Mouse (Mus musculus) limb, embryonic 14.5 days (tissue): Measurements from ENCODE around the gene Evi5. TPM values are rescaled to one million over a fixed set of nuclear protein-coding genes. Genes with fewer than 3 reads are reported as not detected.
A peak's percentile ranks its signal among the peaks of the same experiment; 100 is the strongest.

Experiments
- ATAC-seq: fragments of 200-750 bp; cut with Nextera tagmentation; 2 replicates; pipeline ENCODE4 v1.8.0; 2017; ENCODE audit warnings: low read depth, moderate number of reproducible peaks, moderate TSS enrichment; ENCODE audit not compliant: low FRiP score
- DNase-seq: peaks from one replicate; pipeline ENCODE4 v3.0.0-alpha.2; 2015; ENCODE audit warnings: low spot score
- H3K27ac ChIP-seq: fragments of 300-500 bp; sonication (generic); replicated peaks from 2 replicates; pipeline ENCODE4 v1.5.1; 2014; ENCODE audit warnings: low read depth, mild to moderate bottlenecking, low read length, moderate library complexity, mixed read lengths
- H3K27me3 ChIP-seq: fragments of 300-500 bp; sonication (generic); 2 replicates; pipeline ENCODE4 v1.6.1; 2014; ENCODE audit warnings: low read length, mixed read lengths; ENCODE audit not compliant: control insufficient read depth, insufficient read depth
- H3K36me3 ChIP-seq: fragments of 300-500 bp; sonication (generic); 2 replicates; pipeline ENCODE4 v1.6.1; 2014; ENCODE audit warnings: mild to moderate bottlenecking, low read length, moderate library complexity, mixed read lengths; ENCODE audit not compliant: control insufficient read depth, insufficient read depth
- H3K4me1 ChIP-seq: fragments of 300-500 bp; sonication (generic); 2 replicates; pipeline ENCODE4 v1.6.1; 2014; ENCODE audit warnings: antibody characterized with exemption, low read length, mixed read lengths; ENCODE audit not compliant: control insufficient read depth, insufficient read depth
- H3K4me2 ChIP-seq: fragments of 300-500 bp; sonication (generic); replicated peaks from 2 replicates; pipeline ENCODE4 v1.6.1; 2014; ENCODE audit warnings: low read depth, mild to moderate bottlenecking, low read length, moderate library complexity; ENCODE audit not compliant: severe bottlenecking
- H3K4me3 ChIP-seq: fragments of 300-500 bp; sonication (generic); replicated peaks from 2 replicates; pipeline ENCODE4 v1.5.1; 2014; ENCODE audit warnings: low read length
- H3K9ac ChIP-seq: fragments of 300-500 bp; sonication (generic); 2 replicates; pipeline ENCODE4 v1.6.1; 2014; ENCODE audit warnings: mild to moderate bottlenecking, low read depth, low read length, moderate library complexity; ENCODE audit not compliant: severe bottlenecking
- H3K9me3 ChIP-seq: fragments of 300-500 bp; sonication (generic); 2 replicates; pipeline ENCODE4 v1.6.1; 2016; ENCODE audit warnings: low read length; ENCODE audit not compliant: control insufficient read depth
- POLR2A ChIP-seq: fragments of 200-500 bp; IDR thresholded peaks from 2 replicates; pipeline ENCODE4 v1.8.0; 2012; ENCODE audit warnings: inconsistent platforms, mild to moderate bottlenecking, moderate library complexity, borderline replicate concordance; ENCODE audit not compliant: insufficient read depth, insufficient read length; ENCODE audit errors: extremely low read depth
- WGBS: fragments of 180-500 bp; shearing (Covaris S2); extraction: QIAGEN DNeasy Blood & Tissue Kit; methylation state at CpG from one replicate; pipeline ENCODE4 v1.1.7; 2014; 5-methylcytosine and 5-hydroxymethylcytosine counted together
- polyA plus RNA-seq, 2 experiments: library from polyadenylated mRNA; depleted of rRNA in 1 of 2; stranded (reverse) in 1 of 2; unstranded in 1 of 2; fragments of >200 nt; fragmentation: Nextera tagmentation in 1 of 2; extraction: Ambion mirVana in 1 of 2; gene quantifications; 2 replicates each; pipeline versions ENCODE4 v1.2.1 to v1.2.3; 2012 to 2014

Gene Evi5
- polyA plus RNA-seq, 2 experiments, result 31.2 to 60.2 TPM

GRCm38 (mm10) chr5:107736171-107736570, 138.7 kb downstream of the Evi5 start:
- WGBS, result 80% methylated on average over 5 of the region's 5 CpGs
- no peak overlapping the region for H3K9ac ChIP-seq
- no peaks in the 10 kb centered on the region for H3K9me3 ChIP-seq
- no peak overlapping the region for H3K4me3 ChIP-seq
- no peaks in the 10 kb centered on the region for H3K27me3 ChIP-seq
- H3K4me1 ChIP-seq, result no peaks in the 10 kb centered on the region
- ATAC-seq, result no peak
- no peak for TF ChIP-seq POLR2A
- H3K36me3 ChIP-seq, result no peaks in the 10 kb centered on the region
- no peak overlapping the region for H3K4me2 ChIP-seq
- no peak overlapping the region for H3K27ac ChIP-seq
- DNase-seq, result no peak

DNA sequence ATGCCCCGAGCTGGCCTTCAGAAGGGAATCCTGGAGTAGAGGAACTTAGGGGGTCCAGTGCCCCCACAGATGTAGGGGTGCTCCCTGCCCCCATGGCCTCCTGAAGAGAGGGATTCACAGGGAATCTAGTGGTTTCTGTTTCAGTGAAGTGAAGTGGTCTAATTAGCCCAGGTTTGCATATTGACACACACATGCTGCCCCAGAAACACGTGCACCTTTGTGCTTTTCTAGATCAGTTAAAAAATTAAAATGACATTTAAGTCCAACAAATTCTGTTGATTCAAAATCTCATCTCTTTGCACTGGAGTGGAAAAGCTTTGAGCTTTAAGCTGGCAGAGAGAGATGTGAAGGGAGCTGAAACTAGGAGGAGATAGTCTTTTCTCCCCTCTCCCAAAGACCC, 143.1 kb downstream of the Evi5 start:
- no peaks in the 10 kb centered on the region for H3K9me3 ChIP-seq
- H3K27ac ChIP-seq, result no peak overlapping the region
- TF ChIP-seq POLR2A, result no peak
- 0 out of 2 replicates have a peak, but pooled peaks cover 1% of the 10 kb centered on the region for H3K4me1 ChIP-seq
- no peak overlapping the region for H3K9ac ChIP-seq
- ATAC-seq, result no peak
- no peak for DNase-seq
- WGBS, result 17% methylated on average over 2 of the region's 2 CpGs
- H3K4me3 ChIP-seq, result no peak overlapping the region
- peaks cover 25% of the 10 kb centered on the region for H3K27me3 ChIP-seq
- no peak overlapping the region for H3K4me2 ChIP-seq
- H3K36me3 ChIP-seq, result no peaks in the 10 kb centered on the region

- 55% methylated on average over 3 of the region's 3 CpGs for WGBS
- no peak for TF ChIP-seq POLR2A
These were observed 143.5 kb downstream of the Evi5 start for GRCm38 (mm10) chr5:107731408-107731807.

DNA sequence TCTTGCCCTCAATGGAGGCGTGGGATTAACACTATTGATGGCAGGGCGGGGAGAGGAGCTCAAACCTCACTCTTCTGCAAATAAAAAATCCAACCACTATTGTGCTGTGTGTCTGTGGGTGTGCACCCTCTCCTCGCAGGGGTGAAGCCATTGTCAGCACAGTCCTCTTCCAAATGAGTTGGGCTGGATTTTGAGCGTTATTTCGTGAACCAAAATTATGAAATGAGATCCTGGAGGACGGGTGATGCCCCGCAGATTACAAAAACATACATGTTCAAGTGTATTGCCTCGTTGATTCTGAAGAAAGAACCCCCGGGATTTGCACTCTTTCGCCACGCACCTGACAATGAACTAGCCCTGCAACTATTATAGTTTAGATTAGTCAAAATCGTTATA, 147.9 kb downstream of the Evi5 start:
- Histone ChIP-seq H3K4me3 (peak overlapping the region; percentile 19), H3K4me1 (peaks cover 31% of the 10 kb centered on the region; the same call in 1 of the 2 replicates), H3K9ac (no peak overlapping the region), H3K27me3 (peaks cover 74% of the 10 kb centered on the region), H3K4me2 (peak overlapping the region; percentile 43), H3K36me3 (no peaks in the 10 kb centered on the region), H3K27ac (no peak overlapping the region), H3K9me3 (no peaks in the 10 kb centered on the region)
- TF ChIP-seq POLR2A, result no peak
- no peak for DNase-seq
- WGBS, result 20% methylated on average over 12 of the region's 12 CpGs
- ATAC-seq, result no peak

More at GRCm38 (mm10) chr5:107731408-107731807, 143.5 kb downstream of the Evi5 start:
- Histone ChIP-seq H3K27me3 (peaks cover 30% of the 10 kb centered on the region), H3K4me3 (no peak overlapping the region), H3K4me1 (peaks cover 5% of the 10 kb centered on the region; the same call in 1 of the 2 replicates), H3K36me3 (no peaks in the 10 kb centered on the region), H3K4me2 (no peak overlapping the region), H3K9ac (no peak overlapping the region), H3K9me3 (no peaks in the 10 kb centered on the region), H3K27ac (no peak overlapping the region)
- no peak for DNase-seq
- ATAC-seq, result no peak

GRCm38 (mm10) chr5:107726281-107727006, 148.5 kb downstream of the Evi5 start:
- Histone ChIP-seq H3K4me1 (peaks cover 35% of the 10 kb centered on the region), H3K27ac (no peak overlapping the region), H3K9ac (no peak overlapping the region), H3K4me2 (peak overlapping the region; percentile 43), H3K36me3 (no peaks in the 10 kb centered on the region), H3K9me3 (no peaks in the 10 kb centered on the region), H3K4me3 (peak overlapping the region; percentile 19), H3K27me3 (peaks cover 79% of the 10 kb centered on the region)
- ATAC-seq (no peak), DNase-seq (no peak)
- under 1% methylated on average over 57 of the region's 57 CpGs for WGBS
- no peak for TF ChIP-seq POLR2A
